Mouse (Mus musculus) urinary bladder, postnatal 25 days (tissue): ENCODE data around the gene Prepl.

Experiments used
- DNase-seq: peaks from one replicate; pipeline ENCODE4 v3.0.0; 2022; ENCODE audit warnings: low spot score

The Prepl gene

DNA sequence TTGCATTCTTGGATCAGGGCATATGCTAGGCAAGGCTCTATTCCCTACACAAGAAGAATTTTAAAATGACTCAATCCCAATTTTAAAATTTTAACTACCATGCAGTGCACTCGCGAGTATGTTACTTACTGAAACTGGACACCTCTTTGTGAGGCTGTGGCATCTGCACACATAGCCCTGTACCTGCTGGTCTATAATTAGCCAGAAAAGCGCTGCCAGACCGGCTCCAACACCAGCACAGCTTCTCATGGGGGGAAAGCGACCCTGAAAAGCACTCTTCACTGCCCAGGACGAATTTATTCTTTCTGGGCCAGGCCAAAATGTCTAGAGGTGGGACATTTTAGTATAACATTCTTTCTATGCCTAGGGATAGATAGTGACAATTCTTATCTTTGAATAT, 19.4 kb downstream of the Prepl start:
- no peak for DNase-seq

DNA sequence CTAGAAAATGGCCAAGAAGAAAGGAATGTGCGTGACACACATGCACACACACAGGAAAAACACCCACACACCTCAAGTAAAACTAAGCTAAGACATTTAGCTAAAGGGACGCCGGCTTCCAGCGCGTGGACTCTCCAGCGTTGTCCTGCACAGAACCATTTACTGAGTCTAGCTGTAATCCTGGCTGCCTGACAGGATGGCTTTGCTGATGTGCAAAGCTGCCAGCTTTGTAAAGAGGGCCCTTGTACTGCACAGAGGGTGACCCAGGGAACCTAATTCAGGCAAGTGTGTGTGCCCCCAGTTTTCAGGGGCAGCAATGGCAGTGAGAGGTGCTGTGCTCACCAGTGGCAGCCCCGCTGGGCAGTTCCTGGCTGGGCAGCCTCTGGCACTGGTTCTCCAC, 22.7 kb downstream of the Prepl start:
- DNase-seq, result no peak

DNA sequence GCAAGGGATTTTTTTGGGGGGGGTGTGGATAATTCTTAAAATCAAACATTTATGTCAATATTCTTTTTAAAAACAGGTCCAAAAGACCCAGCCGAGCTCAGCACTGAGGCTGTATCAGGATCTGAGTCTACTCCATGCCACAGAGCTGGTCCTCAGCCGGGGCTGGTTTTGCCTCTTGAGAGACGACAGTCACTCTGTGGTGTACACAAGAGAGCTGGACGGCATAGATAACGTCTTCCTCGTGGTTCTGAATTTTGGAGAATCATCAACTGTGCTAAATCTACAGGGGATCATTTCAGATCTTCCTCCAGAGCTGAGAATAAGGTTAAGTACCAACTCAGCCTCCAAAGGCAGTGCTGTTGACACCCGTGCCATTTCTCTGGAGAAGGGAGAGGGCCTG, 26.5 kb downstream of the Prepl start:
- DNase-seq, result no peak

DNA sequence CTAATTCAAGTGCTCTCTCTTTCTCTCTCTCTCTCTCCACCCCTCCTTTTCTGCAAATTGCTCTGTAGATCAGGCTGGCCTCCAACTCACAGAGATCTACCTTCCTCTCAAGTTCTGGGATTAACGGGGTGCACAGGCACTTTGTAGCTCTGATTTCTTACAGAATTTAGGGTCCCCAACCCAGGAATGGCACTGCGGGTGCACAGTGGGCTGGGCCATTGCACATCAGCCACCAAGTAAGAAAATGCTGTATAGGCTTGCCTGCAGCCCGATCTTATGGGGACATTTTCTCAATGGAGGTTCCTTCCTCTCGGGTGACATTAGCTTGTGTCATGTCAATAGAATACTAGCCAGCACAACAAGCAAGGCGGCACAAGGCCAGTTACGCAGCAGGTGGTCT, 30.9 kb downstream of the Prepl start:
- no peak for DNase-seq

GRCm38 (mm10) chr17:85058276-85058675, 31.8 kb downstream of the Prepl start:
- DNase-seq, result no peak

DNA sequence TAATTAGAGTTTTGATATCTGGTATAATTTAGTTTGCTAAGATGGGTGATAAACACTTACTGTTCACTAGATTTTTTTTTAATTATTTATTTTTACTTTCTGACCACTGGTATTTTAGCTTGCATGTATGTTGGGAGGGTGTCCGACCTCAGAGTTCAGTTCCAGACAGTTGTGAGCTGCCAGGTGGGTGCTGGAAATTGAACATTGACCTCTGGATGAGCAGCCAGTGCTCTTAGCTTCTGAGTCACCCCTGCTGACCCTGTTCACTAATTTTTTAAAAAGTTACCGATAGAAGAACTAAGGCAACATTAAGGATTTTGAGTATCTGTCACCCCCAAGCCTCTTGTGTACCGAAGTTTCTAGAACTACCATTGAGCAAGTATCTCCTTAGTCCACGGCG, 41.7 kb downstream of the Prepl start:
- no peak for DNase-seq

DNA sequence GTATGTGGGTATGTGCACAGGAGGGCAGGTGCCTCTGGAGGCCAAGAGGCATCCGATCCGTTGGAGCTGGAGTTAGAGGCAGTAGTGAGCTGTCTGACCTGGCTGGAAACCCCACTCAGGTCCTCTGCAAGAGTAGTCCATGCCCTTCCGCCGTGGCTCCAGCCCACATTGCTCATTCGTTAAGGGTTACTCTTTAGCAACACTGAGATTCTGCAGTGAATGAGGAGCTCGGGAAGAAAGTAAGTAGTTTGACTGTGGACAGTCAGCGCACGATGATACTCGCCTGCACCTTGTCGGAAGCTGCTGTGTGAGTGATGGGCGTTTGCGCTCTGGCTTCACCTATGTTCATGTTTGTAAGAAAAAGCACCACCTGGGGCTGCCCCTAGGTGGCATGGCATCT, 44.9 kb downstream of the Prepl start:
- no peak for DNase-seq

DNA sequence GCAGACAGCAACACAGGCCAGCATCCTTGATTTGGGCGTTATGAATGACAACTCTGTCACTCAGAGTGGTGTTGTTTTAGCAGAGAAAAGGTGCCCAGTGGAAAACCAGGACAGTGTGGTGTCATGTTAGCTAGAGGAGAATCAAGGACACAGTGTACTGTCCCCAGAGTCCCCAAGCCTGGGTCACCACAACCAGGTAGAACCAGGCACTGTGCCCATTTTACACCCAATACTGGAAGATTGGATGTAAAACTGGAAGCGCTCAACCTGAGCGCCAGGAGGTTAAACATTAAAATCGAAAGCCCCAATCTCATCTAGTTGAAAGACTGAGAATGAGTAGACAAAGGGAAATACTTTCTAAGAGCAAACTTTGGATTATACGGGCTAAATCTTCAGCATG, 45.6 kb downstream of the Prepl start:
- DNase-seq, result no peak

DNA sequence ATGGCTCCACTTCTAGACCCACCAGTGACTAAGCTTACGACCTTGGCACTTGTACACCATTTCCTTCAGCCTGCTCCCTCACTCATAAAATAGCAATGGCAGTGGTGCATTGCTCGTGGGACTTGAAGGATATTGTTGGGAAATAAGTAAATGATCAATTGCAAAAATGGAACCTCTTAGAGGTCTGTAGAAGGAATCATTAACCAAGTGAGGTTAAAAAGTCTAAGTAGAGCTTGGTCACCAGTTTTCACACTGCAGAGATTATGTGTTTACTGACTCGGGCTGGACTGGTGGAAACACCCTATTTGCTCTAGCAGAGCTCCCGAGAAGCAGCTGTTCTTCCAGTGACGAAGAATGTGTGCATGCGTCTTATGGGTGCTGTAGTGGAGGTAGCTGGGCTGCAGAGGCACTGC, 46.6 kb downstream of the Prepl start:
- DNase-seq, result no peak

- no peak for DNase-seq
These were observed 47.6 kb downstream of the Prepl start for GRCm38 (mm10) chr17:85042419-85042818.

DNA sequence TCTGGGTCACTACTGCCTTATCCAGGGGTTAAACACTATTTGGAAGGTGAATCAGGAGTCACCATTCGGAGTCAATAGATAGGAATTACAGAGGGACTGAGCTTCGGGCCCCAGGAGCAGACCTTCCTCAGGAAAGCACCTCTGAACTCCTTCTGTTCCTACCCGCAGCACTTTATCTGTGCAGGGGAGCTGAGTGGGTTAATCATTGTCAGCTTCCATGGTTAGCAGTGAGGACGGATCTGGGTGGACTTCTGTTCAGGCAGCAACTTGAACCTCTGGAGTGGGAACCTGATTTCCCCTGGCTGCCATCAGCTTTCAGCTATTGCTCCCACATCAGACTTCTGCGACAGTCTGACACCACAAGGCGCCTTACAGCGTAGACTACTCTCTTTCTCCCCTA, 49.1 kb downstream of the Prepl start:
- DNase-seq, result no peak

- no peak for DNase-seq
These were observed 51.3 kb downstream of the Prepl start for GRCm38 (mm10) chr17:85038761-85039160.

DNA sequence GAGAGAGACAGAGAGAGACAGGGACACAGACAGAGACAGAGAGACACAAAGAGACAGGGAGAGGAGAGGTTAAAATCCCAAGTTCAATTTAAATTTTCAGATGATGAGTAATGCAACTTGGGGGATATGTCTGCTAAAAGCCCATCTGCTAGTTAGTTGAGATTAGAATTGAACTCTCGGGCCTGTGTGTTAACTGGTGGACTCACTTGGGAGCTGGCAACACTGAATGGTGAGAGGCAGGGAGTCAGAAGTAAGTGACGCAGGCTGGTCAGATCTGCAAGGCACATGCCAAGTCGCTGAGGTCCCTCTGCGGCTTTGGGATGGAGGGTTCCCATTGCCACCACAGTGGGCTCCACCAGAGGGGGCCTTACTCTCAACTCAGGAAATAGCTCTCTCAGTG, 51.7 kb downstream of the Prepl start:
- no peak for DNase-seq

DNA sequence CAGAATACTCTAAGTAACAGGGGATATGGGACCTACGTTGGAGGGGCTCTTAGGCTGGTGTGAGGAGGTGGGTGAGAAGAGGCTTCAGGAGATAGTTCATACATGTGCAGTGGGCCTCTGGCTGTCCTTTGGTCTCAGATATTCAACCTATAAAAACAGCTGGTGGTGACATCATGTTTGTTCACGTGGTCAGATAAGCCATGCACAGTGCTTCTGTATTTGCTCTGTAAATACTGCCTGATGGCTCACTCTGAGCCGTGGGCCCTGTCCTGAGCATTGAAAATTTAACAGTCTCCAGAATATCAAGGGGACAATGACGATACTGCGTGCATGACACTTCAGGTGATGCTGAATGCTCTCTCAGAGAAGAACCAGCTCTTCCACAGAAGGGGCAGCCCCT, 52.2 kb downstream of the Prepl start:
- DNase-seq, result no peak

- DNase-seq, result no peak
These were observed 56.0 kb downstream of the Prepl start for GRCm38 (mm10) chr17:85034068-85034467.

- DNase-seq, result no peak
These were observed 57.0 kb downstream of the Prepl start for GRCm38 (mm10) chr17:85033087-85033486.

GRCm38 (mm10) chr17:85030651-85031050, 59.4 kb downstream of the Prepl start:
- no peak for DNase-seq

DNA sequence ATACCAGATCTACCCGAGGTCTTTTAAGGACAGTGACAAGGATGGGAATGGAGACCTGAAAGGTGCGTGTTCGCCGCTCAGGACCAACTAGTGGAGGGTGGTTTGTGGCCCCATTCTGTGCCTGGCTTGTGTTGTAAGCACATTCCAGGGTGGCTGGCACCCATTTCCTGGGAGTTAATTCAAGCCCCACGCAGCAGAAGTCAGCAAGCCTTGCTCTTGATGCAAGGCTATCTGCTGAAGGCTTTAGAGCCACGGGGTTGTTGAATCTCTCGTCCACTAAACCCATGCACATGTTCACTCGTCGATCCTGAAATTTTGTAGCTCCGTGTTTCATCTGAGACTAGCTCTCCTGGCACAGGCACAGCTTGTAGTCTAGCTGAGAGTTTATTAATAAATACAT, 61.2 kb downstream of the Prepl start:
- no peak for DNase-seq

DNA sequence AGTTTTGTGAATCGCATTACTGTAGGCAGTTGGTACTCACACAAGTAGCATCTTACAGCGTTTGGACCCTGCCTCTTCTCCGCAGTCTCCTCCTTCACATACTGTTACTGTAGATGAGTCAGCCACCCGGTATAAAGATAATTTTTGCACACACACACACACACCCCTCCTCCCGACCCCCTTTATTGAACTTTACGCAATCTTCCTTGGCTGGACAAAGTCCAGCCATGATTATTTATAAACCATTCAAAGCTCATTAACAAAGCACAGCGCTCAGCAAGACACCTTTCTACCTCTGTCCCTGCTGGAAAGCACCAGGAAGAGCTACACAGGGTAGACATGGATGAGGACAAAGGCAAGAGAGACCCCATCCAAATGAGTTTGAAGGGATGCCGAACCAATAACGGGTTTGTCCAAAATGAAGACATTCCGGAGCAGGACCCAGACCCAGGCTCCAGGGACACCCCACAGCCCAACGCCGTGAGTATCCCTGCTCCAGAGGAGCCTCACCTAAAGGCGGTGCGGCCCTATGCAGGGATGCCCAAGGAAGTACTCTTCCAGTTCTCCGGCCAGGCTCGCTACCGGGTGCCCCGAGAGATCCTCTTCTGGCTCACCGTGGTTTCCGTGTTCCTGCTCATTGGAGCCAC, 61.8 kb downstream of the Prepl start, which contains the start of gene Slc3a1:
TSS of gene Slc3a1 (plus strand) at position 284 of the 647 bp plus-strand sequence.
- DNase-seq, result no peak

DNA sequence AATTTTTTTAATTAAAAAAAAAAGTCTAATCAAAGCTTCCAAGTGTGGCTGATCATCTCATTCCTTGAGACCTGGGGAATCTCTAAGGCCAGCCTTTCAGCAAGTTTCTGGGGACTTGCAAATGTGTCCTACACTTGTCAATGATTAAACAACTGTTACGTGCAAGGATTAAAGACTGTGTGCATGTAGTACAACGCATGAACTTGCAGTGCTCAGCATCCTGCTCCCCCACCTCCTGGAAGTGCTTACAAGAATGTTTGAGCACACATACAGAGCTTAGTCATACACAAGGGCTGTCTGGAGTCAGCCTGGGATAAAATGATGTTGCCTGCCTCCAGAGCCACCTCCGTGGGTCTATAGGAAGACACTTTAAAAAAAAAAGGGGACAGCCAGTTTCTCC, 62.8 kb downstream of the Prepl start:
- DNase-seq, result no peak

- DNase-seq, result no peak
These were observed 63.6 kb downstream of the Prepl start for GRCm38 (mm10) chr17:85026436-85026835.

- no peak for DNase-seq
These were observed 64.9 kb downstream of the Prepl start for GRCm38 (mm10) chr17:85025151-85025550.

DNA sequence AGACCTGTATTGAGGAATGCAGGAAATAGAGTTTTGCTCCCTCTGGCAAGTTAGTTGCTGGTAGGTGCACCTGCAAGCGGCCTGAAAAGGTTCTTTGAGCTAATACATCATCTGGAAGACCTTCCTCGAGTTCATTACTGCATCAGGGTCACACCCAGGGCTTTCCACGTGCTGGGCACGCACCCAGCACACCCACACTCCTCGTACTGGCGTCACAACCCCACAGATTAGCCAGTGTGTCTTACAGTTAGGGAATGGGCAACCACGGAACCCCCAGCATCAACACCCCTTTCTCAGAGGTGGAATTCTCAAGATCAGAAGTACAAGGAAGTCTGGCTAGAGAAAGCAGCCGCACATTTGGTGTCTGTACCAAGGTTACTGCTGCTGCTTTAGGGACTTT, 65.8 kb downstream of the Prepl start:
- DNase-seq, result no peak
